Mouse (Mus musculus) lung, adult 2 months (tissue): ENCODE measurements around the gene Ipo13. TPM values are rescaled to one million over a fixed set of nuclear protein-coding genes. Genes with fewer than 3 reads are reported as not detected.
A peak's percentile ranks its signal among the peaks of the same experiment; 100 is the strongest.

Source experiments
- DNase-seq: peaks from one replicate; pipeline ENCODE4 v3.0.0; 2022
- H3K4me1 ChIP-seq: fragments of 200-500 bp; 2 replicates; pipeline ENCODE4 v1.6.1; 2011; ENCODE audit warnings: low read length; ENCODE audit not compliant: control insufficient read depth, insufficient read depth
- H3K4me3 ChIP-seq: fragments of 200-500 bp; replicated peaks from 2 replicates; pipeline ENCODE3; 2011; ENCODE audit warnings: low read depth, mild to moderate bottlenecking, control low read depth, low read length; ENCODE audit errors: extremely low read depth
- CTCF ChIP-seq: fragments of 200-500 bp; IDR thresholded peaks from 2 replicates; pipeline ENCODE4 v1.5.1; 2011; ENCODE audit warnings: mild to moderate bottlenecking, low read length, control low read depth; ENCODE audit not compliant: insufficient read depth
- POLR2A ChIP-seq: fragments of 200-500 bp; IDR thresholded peaks from 2 replicates; pipeline ENCODE4 v1.6.1; 2011; ENCODE audit warnings: low read depth, mild to moderate bottlenecking, control low read depth, low read length, borderline replicate concordance; ENCODE audit errors: extremely low read depth
- WGBS: fragments of 180-500 bp; shearing (Covaris S2); methylation state at CpG from one replicate; pipeline ENCODE4 v1.1.7; 2018; 5-methylcytosine and 5-hydroxymethylcytosine counted together
- polyA plus RNA-seq: library from polyadenylated mRNA; depleted of rRNA; stranded (reverse); fragments of >200 nt; gene quantifications from 2 replicates; pipeline ENCODE4 v1.2.3, GENCODE M21; 2012

The Ipo13 gene
- polyA plus RNA-seq, 1 experiment, result 93.8 TPM

DNA sequence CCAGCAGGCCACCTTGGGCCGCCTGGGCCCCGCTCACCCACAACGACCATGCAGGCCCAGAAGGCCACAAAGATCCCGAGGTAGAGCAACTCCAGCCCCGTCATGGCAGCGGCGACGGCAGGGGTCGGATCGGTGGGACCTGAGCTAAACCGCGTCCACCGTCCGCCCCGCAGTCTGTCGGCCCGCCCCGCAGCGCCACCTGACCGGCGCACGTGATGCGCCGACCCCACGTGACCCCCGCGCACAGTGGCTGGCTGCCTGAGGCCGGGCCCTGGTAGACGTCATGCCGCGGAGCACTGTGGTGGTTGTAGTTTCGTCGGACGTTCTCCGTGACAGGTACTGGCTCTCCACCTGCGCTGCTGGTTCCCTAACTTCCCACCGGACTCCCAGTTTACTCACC, 27.7 kb downstream of the Ipo13 start, which contains the start of gene Atp6v0b:
TSS of gene Atp6v0b (minus strand) at position 201 of the 400 bp plus-strand sequence.
- WGBS, result under 1% methylated on average over 37 of the region's 37 CpGs

GRCm38 (mm10) chr4:117886644-117887043, 28.2 kb downstream of the Ipo13 start:
- 1% methylated on average over 23 of the region's 24 CpGs for WGBS
- Histone ChIP-seq H3K4me1 (peaks cover 9% of the 10 kb centered on the region), H3K4me3 (peak overlapping the region; percentile 93)
- TF ChIP-seq CTCF (no peak), POLR2A (no peak)
- DNase-seq, result no peak

More for the DNA sequence above, 27.7 kb downstream of the Ipo13 start, which contains the start of gene Atp6v0b:
- H3K4me1 ChIP-seq, result peaks cover 9% of the 10 kb centered on the region
- H3K4me3 ChIP-seq, result peak within 1 kb of the TSS; percentile 93
- DNase-seq, result peak; percentile 93
- peak; percentile 93 for TF ChIP-seq POLR2A
- no peak for TF ChIP-seq CTCF

- Histone ChIP-seq H3K4me3 (peak overlapping the region; percentile 93), H3K4me1 (peaks cover 9% of the 10 kb centered on the region)
- WGBS, result 74% methylated on average over 9 of the region's 9 CpGs
- DNase-seq, result no peak
- TF ChIP-seq POLR2A (no peak), CTCF (no peak)
Measured at GRCm38 (mm10) chr4:117885994-117886393, 28.8 kb downstream of the Ipo13 start.

DNA sequence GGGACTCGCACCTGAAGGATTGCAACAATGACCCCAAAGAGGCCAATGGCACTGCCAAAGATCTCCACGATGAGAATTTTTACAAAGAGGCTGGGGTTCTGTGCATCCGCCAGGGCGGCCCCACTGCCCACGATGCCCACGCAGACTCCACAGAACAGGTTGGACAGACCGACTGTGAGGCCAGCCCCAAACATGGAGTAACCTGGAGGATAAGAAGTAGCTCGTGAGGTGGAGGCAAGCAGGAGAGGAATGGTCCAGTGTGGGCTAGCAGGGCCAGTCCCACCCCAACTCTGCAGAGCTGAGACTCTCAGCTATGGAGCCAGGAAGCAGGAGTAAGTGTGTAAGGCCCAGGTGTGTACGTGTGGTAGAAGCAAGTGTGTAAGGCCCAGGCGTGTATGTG, 29.7 kb downstream of the Ipo13 start:
- Histone ChIP-seq H3K4me3 (no peak overlapping the region), H3K4me1 (peaks cover 9% of the 10 kb centered on the region)
- WGBS, result 92% methylated on average over 10 of the region's 10 CpGs
- no peak for TF ChIP-seq POLR2A
- TF ChIP-seq CTCF, result no peak
- DNase-seq, result no peak

DNA sequence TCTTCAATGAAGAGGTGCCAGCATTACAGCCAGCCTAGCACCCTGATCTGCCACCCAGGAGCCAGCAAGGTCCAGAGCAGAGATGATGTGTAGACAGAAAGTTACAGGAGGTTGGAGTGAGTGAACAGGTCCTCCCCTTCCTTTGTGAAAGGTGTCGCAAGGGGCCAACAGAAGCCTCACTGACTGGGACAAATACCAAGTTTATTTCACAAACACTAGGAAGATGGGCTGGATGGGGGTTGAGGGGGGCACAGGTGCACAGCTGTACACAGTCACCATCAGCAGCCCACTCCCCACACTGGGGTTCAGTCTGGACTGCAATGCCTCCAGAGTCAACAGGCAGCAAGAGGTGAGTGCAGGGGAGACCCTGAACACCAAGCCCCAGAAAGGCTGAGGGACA, 30.7 kb downstream of the Ipo13 start:
- WGBS, result 90% methylated on average over 1 of the region's 1 CpGs

GRCm38 (mm10) chr4:117882701-117883691, 31.8 kb downstream of the Ipo13 start, which contains the start of gene B4galt2:
B4galt2 (minus strand) TSS chr4:117883487.
- peaks cover 9% of the 10 kb centered on the region for H3K4me1 ChIP-seq
- WGBS, result 3% methylated on average over 75 of the region's 103 CpGs
- H3K4me3 ChIP-seq, result peak within 1 kb of the TSS; percentile 57
- DNase-seq, result peak; percentile 48
- TF ChIP-seq CTCF (no peak), POLR2A (no peak)

More for the DNA sequence above, 30.7 kb downstream of the Ipo13 start:
- peaks cover 9% of the 10 kb centered on the region for H3K4me1 ChIP-seq
- DNase-seq, result no peak
- TF ChIP-seq CTCF (no peak), POLR2A (no peak)
- no peak overlapping the region for H3K4me3 ChIP-seq

- Histone ChIP-seq H3K4me3 (no peak overlapping the region), H3K4me1 (peaks cover 4% of the 10 kb centered on the region)
- 55% methylated on average over 5 of the region's 5 CpGs for WGBS
- no peak for DNase-seq
- TF ChIP-seq POLR2A (no peak), CTCF (no peak)
Measured at GRCm38 (mm10) chr4:117878703-117879102, 36.1 kb downstream of the Ipo13 start.

- H3K4me3 ChIP-seq, result no peak overlapping the region
- TF ChIP-seq CTCF, result no peak
- no peak for TF ChIP-seq POLR2A
- DNase-seq, result no peak
- no peaks in the 10 kb centered on the region; the same call in 1 of the 2 replicates for H3K4me1 ChIP-seq
- WGBS, result 61% methylated on average over 10 of the region's 10 CpGs
Measured at GRCm38 (mm10) chr4:117878301-117878700, 36.5 kb downstream of the Ipo13 start.

GRCm38 (mm10) chr4:117873615-117874014, 41.2 kb downstream of the Ipo13 start:
- no peak for DNase-seq
- 88% methylated on average over 9 of the region's 9 CpGs for WGBS
- H3K4me3 ChIP-seq, result no peak overlapping the region
- no peaks in the 10 kb centered on the region for H3K4me1 ChIP-seq
- no peak for TF ChIP-seq CTCF
- no peak for TF ChIP-seq POLR2A

DNA sequence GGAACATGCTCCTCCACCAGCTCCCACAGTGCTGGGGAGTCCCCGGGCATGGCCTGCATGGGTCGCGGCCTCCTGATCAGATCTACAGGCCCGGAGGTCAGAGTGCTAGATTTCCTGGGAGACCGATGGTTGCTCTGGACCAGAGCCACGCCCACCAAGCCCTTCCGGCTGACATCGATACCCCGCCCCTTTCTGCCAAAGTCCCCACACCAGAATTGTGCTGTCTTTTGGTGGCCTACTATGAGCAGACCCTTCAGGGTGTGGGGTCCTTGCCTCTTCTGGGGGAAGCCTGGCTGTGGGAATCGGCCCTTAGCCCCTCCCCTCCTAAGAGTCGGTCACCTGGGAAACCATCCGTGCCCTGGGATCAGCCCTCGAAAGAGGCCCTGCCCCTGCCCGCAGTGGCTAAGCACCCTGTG, 42.3 kb downstream of the Ipo13 start, which contains the start of gene Ccdc24:
TSS of gene Ccdc24 (minus strand) at position 87 of the 416 bp plus-strand sequence.
- no peak for TF ChIP-seq CTCF
- TF ChIP-seq POLR2A, result no peak
- DNase-seq, result peak; percentile 41
- H3K4me1 ChIP-seq, result 0 out of 2 replicates have a peak, but pooled peaks cover 2% of the 10 kb centered on the region
- peak within 1 kb of the TSS; percentile 21 for H3K4me3 ChIP-seq
- 20% methylated on average over 14 of the region's 14 CpGs for WGBS
